Mouse (Mus musculus) B cell, adult 2 months (primary cell): ENCODE measurements around the gene Cd72.
A peak's percentile ranks its signal among the peaks of the same experiment; 100 is the strongest.

Source experiments
- DNase-seq, 2 experiments: peaks; one replicate each; pipeline ENCODE4 v3.0.0; 2022

The Cd72 gene

GRCm38 (mm10) chr4:43426487-43426886, 27.9 kb downstream of the Cd72 start:
- DNase-seq, result no peak

- no peak for DNase-seq
These were observed 28.6 kb downstream of the Cd72 start for GRCm38 (mm10) chr4:43425648-43426380.

DNA sequence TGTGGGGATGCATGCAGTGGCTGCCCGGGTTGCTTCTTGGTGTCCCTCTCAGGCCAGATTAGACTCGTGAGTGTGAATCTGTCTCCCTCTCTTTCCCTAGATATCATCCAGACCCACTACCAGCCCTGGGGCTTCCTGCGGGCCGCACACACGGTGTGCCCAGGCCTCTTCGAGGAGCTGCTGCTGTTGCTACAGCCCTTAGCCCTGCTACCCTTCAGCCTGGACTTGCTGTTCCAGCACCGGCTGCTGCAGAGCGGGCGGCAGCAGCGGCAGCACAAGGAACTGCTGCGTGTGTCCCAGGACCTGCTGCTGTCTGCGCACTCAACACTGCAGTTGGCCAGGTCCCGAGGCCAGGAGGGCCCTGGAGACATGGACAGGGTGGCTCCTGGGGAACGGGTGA, 29.2 kb downstream of the Cd72 start:
- DNase-seq, result no peak

- no peak for DNase-seq
These were observed 30.4 kb downstream of the Cd72 start for GRCm38 (mm10) chr4:43424072-43424471.

DNA sequence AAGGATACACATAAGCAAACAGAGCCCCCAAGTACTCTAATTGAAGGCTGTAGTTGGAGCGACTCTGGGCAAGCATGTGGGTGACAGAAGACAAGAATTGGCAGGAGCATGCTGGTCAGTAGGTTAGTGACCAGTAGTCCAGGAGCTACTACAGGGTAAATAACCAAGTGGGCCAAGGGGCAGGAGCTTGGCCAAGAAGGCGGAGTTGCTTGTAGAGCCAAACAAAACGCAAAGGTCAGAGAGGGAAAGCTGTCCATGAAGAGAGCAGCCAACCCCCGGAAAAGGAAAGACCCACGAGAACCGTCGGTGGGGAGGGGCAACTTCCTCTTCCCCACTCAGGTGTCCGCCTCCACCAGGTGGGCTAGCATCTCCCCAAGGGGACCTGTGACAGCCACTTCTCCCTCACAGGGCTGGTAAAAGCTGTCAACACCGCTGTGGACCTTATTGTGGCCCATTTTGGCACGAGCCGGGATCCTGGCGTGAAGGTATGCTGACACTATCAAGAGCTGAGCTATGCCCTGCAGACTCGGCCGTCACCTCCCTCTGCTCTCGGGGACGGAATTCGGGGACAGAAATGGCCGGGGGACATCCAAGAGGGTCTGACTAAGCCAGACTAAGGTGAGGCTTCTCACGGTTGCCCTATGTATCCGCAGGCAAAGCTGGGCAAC, 31.0 kb downstream of the Cd72 start:
- DNase-seq, result no peak

DNA sequence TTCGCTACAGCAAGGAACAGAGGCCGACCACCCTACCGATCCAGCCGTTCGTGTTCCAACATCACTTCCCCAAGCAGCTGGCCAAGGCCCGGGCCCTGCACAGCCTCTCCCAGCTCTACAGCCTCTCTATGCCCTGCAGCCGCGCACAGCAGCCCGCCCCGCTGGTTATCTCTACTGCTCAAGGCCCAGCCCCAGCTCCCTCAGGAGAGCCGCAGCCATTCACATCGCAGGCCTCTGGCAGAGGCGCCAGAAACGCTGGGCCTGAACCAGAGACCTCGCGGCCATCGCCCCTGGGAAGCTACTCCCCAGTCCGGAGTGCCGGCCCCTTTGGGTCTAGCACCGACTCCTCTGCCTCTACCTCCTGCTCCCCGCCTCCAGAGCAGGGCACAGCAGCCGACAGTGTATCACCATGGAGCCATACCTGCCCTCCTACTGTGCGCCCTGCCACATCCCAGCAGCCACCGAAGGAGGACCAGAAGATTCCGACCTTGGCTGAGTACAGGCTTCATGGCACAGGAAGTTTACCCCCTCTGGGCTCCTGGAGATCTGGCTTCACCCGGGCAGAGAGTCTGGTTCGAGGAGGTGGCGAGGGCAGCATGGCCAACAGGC, 32.7 kb downstream of the Cd72 start:
- no peak for DNase-seq

DNA sequence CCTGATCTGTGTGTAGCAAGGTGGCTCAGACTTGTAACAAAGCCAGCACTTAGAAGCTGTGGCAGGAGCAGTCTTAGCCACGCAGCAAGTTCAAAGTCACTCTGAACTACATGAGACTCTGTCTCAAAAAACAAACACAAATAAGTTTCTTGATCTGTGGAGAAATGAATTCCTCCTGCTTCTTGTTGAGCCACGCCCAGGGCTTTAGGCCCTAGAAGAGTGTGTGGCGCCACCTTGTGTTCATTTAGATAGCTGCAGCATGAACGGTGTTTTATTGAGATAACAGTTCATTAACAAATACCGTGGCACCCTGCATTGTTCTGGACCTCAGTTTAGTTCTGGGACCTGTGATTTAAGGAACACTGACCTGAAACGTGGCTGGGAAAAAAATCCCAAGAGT, 34.1 kb downstream of the Cd72 start:
- DNase-seq, result peak; percentile 73 to 74

DNA sequence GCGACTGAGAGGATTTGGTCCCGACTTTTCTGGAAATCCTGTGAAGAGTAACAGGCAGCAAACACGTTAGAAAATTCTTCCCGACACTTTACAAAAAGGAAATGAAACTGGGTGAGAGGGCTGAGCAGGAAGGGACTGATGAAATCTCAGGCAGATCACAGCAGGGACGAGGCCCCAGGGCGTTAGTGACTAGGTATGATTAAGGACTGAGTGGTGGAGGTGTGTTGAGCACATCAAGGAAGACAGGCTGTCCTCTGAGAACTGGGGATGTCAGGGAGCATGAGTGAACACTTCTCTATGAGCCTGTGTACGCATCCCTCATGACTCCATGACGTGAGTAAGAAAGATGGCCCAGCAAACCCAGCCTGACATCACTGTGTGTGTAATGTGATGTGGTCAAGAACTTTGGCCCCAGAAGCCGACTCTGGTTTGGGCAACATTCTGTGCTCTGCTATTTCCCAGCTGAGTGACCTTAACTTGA, 34.6 kb downstream of the Cd72 start:
- DNase-seq, result no peak

DNA sequence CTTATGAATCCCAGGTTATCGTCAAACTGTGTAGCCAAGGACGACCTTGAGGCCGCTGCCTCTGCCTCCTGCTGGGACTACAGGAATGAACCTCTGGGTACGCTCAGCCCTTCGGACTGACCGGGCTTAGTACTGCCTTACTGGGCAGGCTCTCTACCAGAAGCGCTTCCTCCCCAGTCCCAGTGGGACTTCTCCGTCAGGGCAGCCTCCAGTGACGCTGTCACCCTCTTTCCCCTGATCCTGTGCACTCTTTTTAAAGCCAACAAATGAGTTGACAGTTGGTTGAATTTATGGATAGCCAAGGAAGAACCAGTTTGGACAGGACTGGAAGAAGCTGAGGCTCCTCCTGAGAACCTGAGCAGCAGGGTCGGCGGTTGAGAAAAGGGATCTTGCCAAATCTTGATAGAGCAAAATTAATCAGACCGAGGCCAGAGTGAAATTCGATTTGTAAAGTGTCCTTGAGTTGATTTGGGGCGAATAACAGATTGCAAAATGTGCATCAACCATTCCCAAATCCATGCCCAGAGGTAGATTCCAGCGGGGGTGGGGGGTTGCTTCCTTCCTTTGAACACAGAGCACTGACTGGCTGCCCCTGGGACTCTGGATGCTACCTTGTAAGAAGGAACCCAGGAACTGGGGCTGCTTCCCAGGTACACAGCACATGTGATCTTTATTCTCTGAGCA, 35.3 kb downstream of the Cd72 start:
- DNase-seq, result no peak

DNA sequence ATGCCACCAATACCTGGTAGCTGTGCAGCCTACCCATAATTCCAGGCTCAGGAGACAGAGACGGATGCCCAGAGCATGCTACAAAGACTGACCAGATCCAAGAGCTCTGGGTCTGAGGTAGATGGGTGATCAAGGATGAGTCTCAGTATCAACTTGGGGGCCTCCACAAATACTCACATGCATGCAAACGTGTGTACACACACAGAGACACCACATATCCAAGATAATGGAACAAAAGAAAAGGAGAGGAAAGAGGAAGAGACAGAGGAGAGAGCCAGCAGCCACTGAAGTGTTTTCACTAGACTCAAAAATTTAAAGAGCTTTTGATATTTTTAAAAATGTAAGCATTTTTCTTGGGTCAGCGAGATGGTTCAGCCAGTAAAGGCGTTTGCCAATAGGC, 36.0 kb downstream of the Cd72 start:
- DNase-seq, result no peak

GRCm38 (mm10) chr4:43417269-43418062, 37.0 kb downstream of the Cd72 start:
- no peak for DNase-seq

DNA sequence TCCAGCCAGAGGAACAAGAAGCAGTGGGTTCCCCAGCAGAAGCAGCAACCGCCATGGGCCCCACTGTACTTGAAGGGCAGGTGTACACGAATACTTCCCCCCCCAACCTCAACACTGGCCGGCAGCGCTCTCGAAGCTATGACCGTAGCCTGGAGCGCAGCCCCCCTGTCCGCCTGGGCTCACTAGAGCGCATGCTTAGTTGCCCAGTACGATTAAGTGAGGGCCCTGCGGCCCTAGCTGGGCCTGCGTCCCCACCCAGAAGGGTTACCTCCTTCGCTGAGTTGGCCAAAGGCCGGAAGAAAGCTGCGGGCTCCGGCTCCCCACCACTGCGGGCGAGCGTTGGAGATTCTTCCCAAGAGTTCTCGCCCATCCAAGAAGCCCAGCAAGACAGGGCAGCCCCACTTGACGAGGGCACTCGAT, 38.3 kb downstream of the Cd72 start:
- no peak for DNase-seq

DNA sequence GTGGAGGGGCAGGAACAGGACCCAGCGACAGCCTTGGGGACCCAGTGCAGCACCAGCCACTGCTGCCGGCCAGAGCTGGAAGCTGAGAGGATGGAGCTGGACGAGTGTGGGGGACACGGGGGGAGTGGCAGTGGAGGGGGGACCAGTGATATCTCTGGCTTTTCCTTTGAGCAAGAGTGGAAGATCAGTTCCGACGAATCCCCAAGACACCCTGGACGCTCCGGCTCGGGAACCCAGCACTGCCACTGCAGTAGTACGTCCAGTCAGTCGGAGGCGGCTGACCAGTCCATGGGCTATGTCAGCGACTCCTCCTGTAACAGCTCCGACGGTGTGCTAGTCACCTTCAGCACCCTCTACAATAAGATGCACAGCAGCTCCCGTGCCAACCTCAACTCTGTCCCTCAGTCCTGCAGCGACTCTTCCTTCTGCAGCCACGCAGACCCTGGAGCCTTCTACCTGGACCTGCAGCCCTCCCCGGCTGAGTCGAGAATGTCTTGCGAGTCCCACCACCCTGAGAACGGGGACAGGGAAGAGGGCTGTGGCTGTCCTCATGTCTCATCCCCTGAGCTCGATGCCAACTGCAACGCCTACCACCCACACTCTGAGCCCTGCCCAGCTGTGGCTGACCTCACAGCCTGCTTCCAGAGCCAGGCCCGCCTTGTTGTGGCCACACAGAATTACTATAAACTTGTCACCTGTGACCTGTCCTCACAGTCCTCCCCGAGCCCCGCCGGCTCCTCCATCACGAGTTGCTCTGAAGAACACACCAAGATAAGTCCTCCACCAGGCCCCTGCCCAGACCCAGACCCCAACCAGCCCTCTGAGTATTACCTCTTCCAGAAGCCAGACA, 39.0 kb downstream of the Cd72 start:
- no peak for DNase-seq

- no peak for DNase-seq
These were observed 39.7 kb downstream of the Cd72 start for GRCm38 (mm10) chr4:43414761-43415160.

DNA sequence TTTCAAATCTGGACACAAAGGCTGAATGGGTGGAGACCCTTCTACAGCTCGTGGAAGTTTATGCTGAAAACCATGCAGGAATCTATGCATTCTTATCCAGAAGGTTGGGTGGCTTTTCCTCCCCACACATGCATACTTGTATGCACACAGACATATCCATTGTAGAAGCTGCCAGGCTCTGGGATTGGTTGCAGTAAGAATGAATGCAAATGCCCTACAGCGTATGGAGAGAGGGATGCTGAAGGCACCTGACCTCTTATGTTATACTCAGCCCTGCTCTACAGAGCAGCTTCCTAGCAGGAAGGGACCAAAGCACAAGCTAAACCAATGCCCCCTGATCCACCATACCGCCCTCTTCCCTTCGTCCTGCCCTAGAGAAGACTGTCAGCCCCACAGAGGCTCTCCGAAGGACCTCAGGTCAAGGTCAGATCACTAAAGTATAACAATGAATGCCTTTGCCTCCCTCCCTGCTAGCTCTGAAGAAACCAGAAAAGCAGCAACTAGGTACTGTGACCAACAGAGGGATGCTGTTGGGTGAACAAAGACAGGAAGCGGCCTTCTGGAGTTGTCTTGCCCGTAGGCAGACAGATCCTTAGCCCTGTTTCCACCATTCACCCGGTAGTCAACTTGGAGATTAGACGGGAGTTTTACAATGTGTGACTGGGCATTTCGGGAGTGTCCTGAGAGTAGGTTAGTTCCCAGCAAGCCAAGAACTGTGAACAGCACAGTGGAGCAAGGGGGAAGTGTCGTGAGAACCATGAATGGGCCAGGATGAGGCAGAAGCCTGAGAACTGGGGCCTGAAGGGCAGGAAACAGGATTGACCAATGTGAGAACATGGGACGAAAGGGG, 47.1 kb downstream of the Cd72 start:
- DNase-seq, result no peak

GRCm38 (mm10) chr4:43406162-43406971, 48.1 kb downstream of the Cd72 start:
- DNase-seq, result no peak

DNA sequence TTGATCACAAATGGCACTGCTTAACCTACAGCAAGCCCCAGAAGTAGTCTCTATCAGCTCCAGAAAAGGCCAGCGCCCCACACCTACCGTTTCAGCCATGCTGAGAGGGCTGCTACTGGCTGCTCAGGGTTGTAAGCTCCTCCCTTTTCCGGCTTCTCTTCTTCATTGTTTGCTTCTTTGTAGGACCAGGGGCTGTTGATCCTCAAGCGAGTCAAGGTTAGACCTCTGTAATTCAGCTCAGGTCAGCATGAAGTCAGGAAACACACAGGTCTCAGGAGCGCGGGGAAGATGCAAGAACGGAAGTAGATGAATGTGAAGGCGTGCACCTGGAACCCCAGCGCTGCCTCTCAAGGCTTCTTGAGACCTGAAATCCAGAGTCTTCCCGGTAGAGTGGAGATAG, 49.7 kb downstream of the Cd72 start:
- no peak for DNase-seq

DNA sequence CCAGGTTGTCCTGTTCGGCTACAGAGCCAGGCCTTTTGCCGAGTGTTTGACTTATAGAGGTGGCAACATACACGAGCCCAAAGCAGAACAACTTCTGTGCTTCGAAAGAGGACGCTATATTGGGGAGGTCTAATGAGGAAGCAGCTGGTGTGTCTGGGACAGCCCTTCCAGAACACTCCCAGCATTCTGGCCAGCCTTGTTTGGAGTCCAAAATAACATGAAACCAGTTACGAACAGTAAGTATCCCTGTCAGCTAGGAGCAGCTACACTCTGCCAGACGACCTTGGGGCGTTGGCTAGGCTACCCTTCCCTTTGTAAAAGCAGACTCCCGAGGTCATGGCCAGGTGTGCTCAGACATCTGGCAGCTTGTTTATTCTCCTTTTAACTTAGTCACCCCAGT, 52.2 kb downstream of the Cd72 start:
- no peak for DNase-seq

GRCm38 (mm10) chr4:43401486-43401885, 52.9 kb downstream of the Cd72 start:
- DNase-seq, result no peak

DNA sequence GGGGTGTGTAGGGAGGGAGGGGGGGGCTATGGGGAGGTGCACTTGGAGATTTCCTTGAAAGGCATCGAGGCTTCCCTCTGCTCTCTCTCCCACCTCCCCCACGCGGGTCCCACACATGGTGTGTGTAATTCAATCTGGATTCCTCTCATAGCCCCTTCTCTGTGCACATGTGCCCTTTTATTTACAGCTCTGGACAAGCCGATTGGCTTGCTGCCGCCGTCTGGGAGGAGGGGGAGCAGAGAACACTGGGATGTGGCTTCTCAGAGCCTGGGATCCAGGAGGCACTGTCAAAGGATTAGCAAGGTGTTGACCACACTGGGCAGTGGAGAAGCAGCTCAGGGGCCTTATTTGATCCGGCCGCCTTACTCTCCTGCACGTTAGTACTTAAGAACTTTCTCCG, 53.5 kb downstream of the Cd72 start:
- DNase-seq, result no peak
